Mouse (Mus musculus): ENCODE results near the gene Clrn2. TPM values are rescaled to one million over a fixed set of nuclear protein-coding genes. Genes with fewer than 3 reads are reported as not detected.
A peak's percentile ranks its signal among the peaks of the same experiment; 100 is the strongest.

The Clrn2 gene
- polyA plus RNA-seq, 1 experiment = not detected

- no peak overlapping the region for H3K4me3 ChIP-seq (ENCODE audit: low read depth, low read length)
- peaks cover 36% of the 10 kb centered on the region for H3K36me3 ChIP-seq (ENCODE audit: control insufficient read depth, insufficient read depth, low read length)
- H3K27me3 ChIP-seq (ENCODE audit: control insufficient read depth, insufficient read depth, low read length) = no peaks in the 10 kb centered on the region
- TF ChIP-seq POLR2A (IDR thresholded peaks at IDR 0.05; ENCODE audit: low read depth, low read length) (no peak), CTCF (IDR thresholded peaks at IDR 0.05; ENCODE audit: extremely low read depth, insufficient read length, insufficient replicate concordance, low read depth, low read length) (no peak)
- no peak overlapping the region for H3K27ac ChIP-seq (ENCODE audit: insufficient read depth, low read depth, low read length)
- 91% methylated on average over 8 of the region's 8 CpGs for WGBS
- peaks cover 10% of the 10 kb centered on the region; the same call in 1 of the 2 replicates for H3K4me1 ChIP-seq (ENCODE audit: control insufficient read depth, insufficient read depth, insufficient read length, low read length)
Observed at GRCm38 (mm10) chr5:45438301-45438700, 15.2 kb upstream of the Clrn2 start.

DNA sequence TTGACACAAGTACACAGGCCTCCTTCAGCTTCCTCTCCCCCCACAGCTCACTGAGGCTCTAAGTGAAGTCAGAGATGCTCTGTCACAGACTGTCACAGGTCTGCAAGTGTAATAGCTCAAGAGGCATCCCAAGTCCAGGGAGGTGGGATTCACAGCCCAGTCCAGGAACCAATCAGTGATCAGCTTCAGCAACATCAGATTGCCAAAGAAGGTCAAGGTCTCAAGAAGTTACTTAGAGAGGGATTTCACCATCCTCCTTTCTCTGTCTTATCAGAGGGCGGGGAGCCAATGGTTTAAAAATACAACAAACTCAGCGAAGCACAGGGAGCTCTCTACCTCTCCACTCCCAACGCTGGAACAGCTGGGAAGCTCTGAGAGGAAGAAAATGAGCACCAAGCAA, 12.4 kb upstream of the Clrn2 start:
- TF ChIP-seq POLR2A (IDR thresholded peaks at IDR 0.05; ENCODE audit: low read depth, low read length) = no peak
- no peak for TF ChIP-seq CTCF (IDR thresholded peaks at IDR 0.05; ENCODE audit: extremely low read depth, insufficient read length, insufficient replicate concordance, low read depth, low read length)
- H3K4me1 ChIP-seq (ENCODE audit: control insufficient read depth, insufficient read depth, insufficient read length, low read length) = peaks cover 5% of the 10 kb centered on the region; the same call in 1 of the 2 replicates
- peaks cover 30% of the 10 kb centered on the region for H3K36me3 ChIP-seq (ENCODE audit: control insufficient read depth, insufficient read depth, low read length)
- no peaks in the 10 kb centered on the region for H3K27me3 ChIP-seq (ENCODE audit: control insufficient read depth, insufficient read depth, low read length)
- no peak overlapping the region for H3K4me3 ChIP-seq (ENCODE audit: low read depth, low read length)
- H3K27ac ChIP-seq (ENCODE audit: insufficient read depth, low read depth, low read length) = no peak overlapping the region
- WGBS = 41% methylated on average over 3 of the region's 3 CpGs

DNA sequence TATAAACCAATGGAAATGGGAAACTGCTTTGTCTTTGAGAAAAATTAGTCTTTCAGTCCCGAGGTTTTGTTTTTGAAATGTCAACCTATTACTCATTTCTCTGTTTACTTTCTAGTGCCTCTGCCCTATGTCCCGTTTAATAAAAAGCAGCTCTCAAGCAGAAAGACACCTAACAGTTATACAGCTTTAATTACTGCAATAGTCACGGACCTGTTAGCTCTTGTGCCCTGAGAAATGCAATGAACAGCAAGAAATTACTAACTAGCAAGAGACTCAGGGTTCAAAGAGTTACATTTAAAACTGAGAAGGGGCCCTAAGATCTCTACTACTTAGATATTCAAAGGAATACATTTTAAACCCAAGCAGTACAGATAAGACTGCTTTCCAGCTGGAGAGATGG, 11.8 kb upstream of the Clrn2 start:
- Histone ChIP-seq H3K4me1 (ENCODE audit: control insufficient read depth, insufficient read depth, insufficient read length, low read length) (peaks cover 2% of the 10 kb centered on the region; the same call in 1 of the 2 replicates), H3K4me3 (ENCODE audit: low read depth, low read length) (no peak overlapping the region), H3K27me3 (ENCODE audit: control insufficient read depth, insufficient read depth, low read length) (no peaks in the 10 kb centered on the region), H3K27ac (ENCODE audit: insufficient read depth, low read depth, low read length) (no peak overlapping the region), H3K36me3 (ENCODE audit: control insufficient read depth, insufficient read depth, low read length) (peaks cover 30% of the 10 kb centered on the region)
- WGBS = 36% methylated on average over 3 of the region's 3 CpGs
- TF ChIP-seq CTCF (IDR thresholded peaks at IDR 0.05; ENCODE audit: extremely low read depth, insufficient read length, insufficient replicate concordance, low read depth, low read length) (no peak), POLR2A (IDR thresholded peaks at IDR 0.05; ENCODE audit: low read depth, low read length) (no peak)

- no peak for TF ChIP-seq POLR2A (IDR thresholded peaks at IDR 0.05; ENCODE audit: low read depth, low read length)
- no peak for TF ChIP-seq CTCF (IDR thresholded peaks at IDR 0.05; ENCODE audit: extremely low read depth, insufficient read length, insufficient replicate concordance, low read depth, low read length)
- H3K27ac ChIP-seq (ENCODE audit: insufficient read depth, low read depth, low read length) = no peak overlapping the region
- H3K4me1 ChIP-seq (ENCODE audit: control insufficient read depth, insufficient read depth, insufficient read length, low read length) = peaks cover 11% of the 10 kb centered on the region; the same call in 1 of the 2 replicates
- H3K27me3 ChIP-seq (ENCODE audit: control insufficient read depth, insufficient read depth, low read length) = no peaks in the 10 kb centered on the region
- H3K36me3 ChIP-seq (ENCODE audit: control insufficient read depth, insufficient read depth, low read length) = peaks cover 17% of the 10 kb centered on the region
- WGBS = 78% methylated on average over 8 of the region's 8 CpGs
- no peak overlapping the region for H3K4me3 ChIP-seq (ENCODE audit: low read depth, low read length)
Observed at GRCm38 (mm10) chr5:45444130-45444832, 9.3 kb upstream of the Clrn2 start.

DNA sequence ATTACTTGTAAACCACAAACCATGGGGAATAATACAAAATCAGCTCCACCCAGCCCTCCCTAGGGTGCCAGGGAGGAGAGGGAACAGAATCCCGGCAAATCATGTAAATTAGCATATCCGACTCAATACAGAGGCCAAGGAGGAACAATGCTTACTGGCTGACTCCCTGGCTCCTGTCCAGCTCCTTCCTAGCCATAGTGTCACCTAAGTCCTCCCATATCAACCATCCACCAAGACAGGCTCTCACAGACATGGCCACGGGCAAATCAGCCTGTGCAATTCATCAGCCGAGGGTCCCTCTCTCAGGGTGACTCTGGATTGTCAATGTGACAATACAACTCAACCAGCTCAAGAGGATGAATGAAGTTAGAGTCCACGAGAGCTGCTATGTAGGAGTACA, 4.9 kb upstream of the Clrn2 start:
- Histone ChIP-seq H3K27ac (ENCODE audit: insufficient read depth, low read depth, low read length) (peak overlapping the region; percentile 82; the same call in 1 of the 2 replicates), H3K4me1 (ENCODE audit: control insufficient read depth, insufficient read depth, insufficient read length, low read length) (peaks cover 11% of the 10 kb centered on the region; the same call in 1 of the 2 replicates), H3K27me3 (ENCODE audit: control insufficient read depth, insufficient read depth, low read length) (no peaks in the 10 kb centered on the region), H3K4me3 (ENCODE audit: low read depth, low read length) (peak overlapping the region; percentile 72), H3K36me3 (ENCODE audit: control insufficient read depth, insufficient read depth, low read length) (peaks cover 6% of the 10 kb centered on the region)
- no peak for TF ChIP-seq POLR2A (IDR thresholded peaks at IDR 0.05; ENCODE audit: low read depth, low read length)
- no peak for TF ChIP-seq CTCF (IDR thresholded peaks at IDR 0.05; ENCODE audit: extremely low read depth, insufficient read length, insufficient replicate concordance, low read depth, low read length)
- 17% methylated on average over 5 of the region's 5 CpGs for WGBS

- no peaks in the 10 kb centered on the region for H3K27me3 ChIP-seq (ENCODE audit: control insufficient read depth, insufficient read depth, low read length)
- 1% methylated on average over 8 of the region's 8 CpGs for WGBS
- H3K4me3 ChIP-seq (ENCODE audit: low read depth, low read length) = peak overlapping the region; percentile 72
- H3K36me3 ChIP-seq (ENCODE audit: control insufficient read depth, insufficient read depth, low read length) = peaks cover 4% of the 10 kb centered on the region
- peak overlapping the region; percentile 82 for H3K27ac ChIP-seq (ENCODE audit: insufficient read depth, low read depth, low read length)
- TF ChIP-seq CTCF (IDR thresholded peaks at IDR 0.05; ENCODE audit: extremely low read depth, insufficient read length, insufficient replicate concordance, low read depth, low read length) (no peak), POLR2A (IDR thresholded peaks at IDR 0.05; ENCODE audit: low read depth, low read length) (no peak)
- peaks cover 11% of the 10 kb centered on the region; the same call in 1 of the 2 replicates for H3K4me1 ChIP-seq (ENCODE audit: control insufficient read depth, insufficient read depth, insufficient read length, low read length)
Observed at GRCm38 (mm10) chr5:45449206-45449605, 4.3 kb upstream of the Clrn2 start.

- no peaks in the 10 kb centered on the region; the same call in 1 of the 2 replicates for H3K36me3 ChIP-seq (ENCODE audit: control insufficient read depth, insufficient read depth, low read length)
- WGBS = under 1% methylated on average over 70 of the region's 70 CpGs
- H3K27me3 ChIP-seq (ENCODE audit: control insufficient read depth, insufficient read depth, low read length) = no peaks in the 10 kb centered on the region
- peaks cover 11% of the 10 kb centered on the region; the same call in 1 of the 2 replicates for H3K4me1 ChIP-seq (ENCODE audit: control insufficient read depth, insufficient read depth, insufficient read length, low read length)
- TF ChIP-seq CTCF (IDR thresholded peaks at IDR 0.05; ENCODE audit: extremely low read depth, insufficient read length, insufficient replicate concordance, low read depth, low read length) (no peak), POLR2A (IDR thresholded peaks at IDR 0.05; ENCODE audit: low read depth, low read length) (peak; percentile 78)
- H3K4me3 ChIP-seq (ENCODE audit: low read depth, low read length) = peak within 1 kb of the TSS; percentile 72
- peak within 1 kb of the TSS; percentile 82 for H3K27ac ChIP-seq (ENCODE audit: insufficient read depth, low read depth, low read length)
Observed at GRCm38 (mm10) chr5:45449831-45450716, 3.5 kb upstream of the Clrn2 start, which contains the start of gene Qdpr. Gene Qdpr (minus strand): TSS chr5:45450236.
